Mouse (Mus musculus) lung, embryonic 15.5 days (tissue): ENCODE measurements around the gene 4931406C07Rik. TPM values are rescaled to one million over a fixed set of nuclear protein-coding genes. Genes with fewer than 3 reads are reported as not detected.

Experiments used
- ATAC-seq: fragments of 200-750 bp; cut with Nextera tagmentation; 2 replicates; pipeline ENCODE4 v1.8.0; 2017; ENCODE audit warnings: moderate number of reproducible peaks, borderline replicate concordance; ENCODE audit not compliant: low FRiP score, low TSS enrichment; ENCODE audit errors: extremely low read depth
- H3K27ac ChIP-seq: fragments of 300-500 bp; sonication (generic); 2 replicates; pipeline ENCODE4 v1.5.1; 2015; ENCODE audit warnings: moderate library complexity, mild to moderate bottlenecking, inconsistent platforms
- H3K27me3 ChIP-seq: fragments of 300-500 bp; sonication (generic); 2 replicates; pipeline ENCODE4 v1.6.1; 2015; ENCODE audit warnings: inconsistent platforms
- H3K36me3 ChIP-seq: fragments of 300-500 bp; sonication (generic); 2 replicates; pipeline ENCODE4 v1.6.1; 2015; ENCODE audit warnings: inconsistent platforms
- H3K4me1 ChIP-seq: fragments of 300-500 bp; sonication (generic); 2 replicates; pipeline ENCODE4 v1.6.1; 2015; ENCODE audit warnings: inconsistent platforms
- H3K4me2 ChIP-seq: fragments of 300-500 bp; sonication (generic); 2 replicates; pipeline ENCODE4 v1.6.1; 2015; ENCODE audit warnings: inconsistent platforms, mild to moderate bottlenecking, moderate library complexity
- H3K4me3 ChIP-seq: fragments of 300-500 bp; sonication (generic); 2 replicates; pipeline ENCODE4 v1.5.1; 2015; ENCODE audit warnings: mild to moderate bottlenecking, inconsistent platforms
- H3K9ac ChIP-seq: fragments of 300-500 bp; sonication (generic); 2 replicates; pipeline ENCODE4 v1.6.1; 2015; ENCODE audit warnings: inconsistent platforms
- H3K9me3 ChIP-seq: fragments of 300-500 bp; sonication (generic); 2 replicates; pipeline ENCODE4 v1.6.1; 2016; ENCODE audit warnings: inconsistent platforms
- WGBS: fragments of 180-500 bp; shearing (Covaris S2); methylation state at CpG from one replicate; pipeline ENCODE4 v1.1.7; 2015; 5-methylcytosine and 5-hydroxymethylcytosine counted together
- microRNA-seq: library from miRNA; unstranded; fragments of <30 nt; microRNA quantifications from one replicate; pipeline ENCODE4, GENCODE M21; 2016
- polyA plus RNA-seq: library from polyadenylated mRNA; unstranded; fragments of >200 nt; fragmentation: Nextera tagmentation; extraction: Ambion mirVana; gene quantifications from 2 replicates; pipeline ENCODE4 v1.2.1, GENCODE M21; 2015

The 4931406C07Rik gene
- polyA plus RNA-seq, 1 experiment from 2014 or later = 10.0 TPM

DNA sequence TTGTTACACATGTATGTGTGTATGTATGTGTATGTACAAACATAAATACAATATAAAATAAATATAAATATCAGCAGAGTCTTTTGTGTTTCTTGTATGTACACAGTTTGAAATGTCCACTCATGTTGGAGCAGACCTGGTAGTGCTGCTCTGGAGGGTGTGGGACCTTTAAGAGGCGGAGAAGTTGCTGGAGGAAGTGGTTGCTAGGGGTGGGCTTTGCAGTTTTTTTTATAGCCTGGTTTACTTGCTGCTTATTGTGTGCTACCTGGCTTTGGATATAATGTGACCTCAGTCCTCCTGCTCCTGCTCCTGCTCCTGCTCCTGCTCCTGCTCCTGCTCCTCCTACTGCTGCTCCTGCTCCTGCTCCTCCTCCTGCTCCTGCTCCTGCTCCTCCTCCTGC lies 72.6 kb downstream of the 4931406C07Rik start:
- Histone ChIP-seq H3K4me1 (peaks cover 12% of the 10 kb centered on the region), H3K9me3 (no peaks in the 10 kb centered on the region), H3K9ac (no peak overlapping the region), H3K36me3 (no peaks in the 10 kb centered on the region), H3K4me3 (no peak overlapping the region), H3K4me2 (no peak overlapping the region), H3K27ac (no peak overlapping the region), H3K27me3 (no peaks in the 10 kb centered on the region)
- 80% methylated on average over 1 of the region's 1 CpGs for WGBS
- no peak for ATAC-seq

Small RNA genes lying within 50 kb of the gene (microRNA-seq; reads per million reads assigned to microRNA genes)
- gene Gm49349 (not detected), gene mmu-mir-7650 (not detected)

Other genes starting within 250 kb of the 4931406C07Rik start
- not detected in 2 replicates for gene Hephl1, start 194.3 kb downstream of the 4931406C07Rik start, polyA plus RNA-seq
- gene Vstm5, start 67.4 kb downstream of the 4931406C07Rik start, polyA plus RNA-seq = 0.82 and 1.3 TPM in 2 replicates
- 34.4 and 35.7 TPM in 2 replicates for gene Med17, start 26.5 kb downstream of the 4931406C07Rik start, polyA plus RNA-seq
- 67.5 and 67.7 TPM in 2 replicates for gene Taf1d, start 234 bp downstream of the 4931406C07Rik start, polyA plus RNA-seq
- gene Cep295, start 51.3 kb upstream of the 4931406C07Rik start, polyA plus RNA-seq = 13.8 and 16.5 TPM in 2 replicates
- gene Smco4, start 187.0 kb upstream of the 4931406C07Rik start, polyA plus RNA-seq = 2.7 and 3.9 TPM in 2 replicates